Mouse (Mus musculus) limb, embryonic 11.5 days (tissue): ENCODE measurements at regions not wholly inside any gene's neighbourhood (a gene's known extent, or its start where the extent isn't known, plus 50 kb on each side); places are given as distances from the start of the nearest gene placed in this dataset.

Source experiments
- ATAC-seq: fragments of 200-750 bp; cut with Nextera tagmentation; 2 replicates; pipeline ENCODE4 v1.8.0; 2017; ENCODE audit warnings: low read depth; ENCODE audit not compliant: insufficient number of reproducible peaks, low FRiP score, low TSS enrichment
- DNase-seq: peaks from one replicate; pipeline ENCODE4 v3.0.0-alpha.2; 2015; ENCODE audit warnings: low spot score
- H3K27ac ChIP-seq: fragments of 300-500 bp; sonication (generic); replicated peaks from 2 replicates; pipeline ENCODE4 v1.5.1; 2014; ENCODE audit warnings: low read depth, mild to moderate bottlenecking, low read length
- H3K27me3 ChIP-seq: fragments of 300-500 bp; sonication (generic); 2 replicates; pipeline ENCODE4 v1.6.1; 2014; ENCODE audit warnings: mild to moderate bottlenecking, low read length, mixed read lengths; ENCODE audit not compliant: control insufficient read depth, insufficient read depth
- H3K36me3 ChIP-seq: fragments of 300-500 bp; sonication (generic); 2 replicates; pipeline ENCODE4 v1.6.1; 2014; ENCODE audit warnings: mild to moderate bottlenecking, low read length, moderate library complexity, mixed read lengths; ENCODE audit not compliant: control insufficient read depth, insufficient read depth
- H3K4me1 ChIP-seq: fragments of 300-500 bp; sonication (generic); 2 replicates; pipeline ENCODE4 v1.6.1; 2014; ENCODE audit warnings: low read length, mixed read lengths; ENCODE audit not compliant: control insufficient read depth, insufficient read depth
- H3K4me2 ChIP-seq: fragments of 300-500 bp; sonication (generic); 2 replicates; pipeline ENCODE4 v1.6.1; 2014; ENCODE audit warnings: low read depth, mild to moderate bottlenecking, moderate library complexity; ENCODE audit not compliant: severe bottlenecking
- H3K4me3 ChIP-seq: fragments of 300-500 bp; sonication (generic); 2 replicates; pipeline ENCODE4 v1.5.1; 2014; ENCODE audit warnings: low read depth, low read length
- H3K9ac ChIP-seq: fragments of 300-500 bp; sonication (generic); 2 replicates; pipeline ENCODE4 v1.6.1; 2014; ENCODE audit warnings: mild to moderate bottlenecking, low read length
- H3K9me3 ChIP-seq: fragments of 300-500 bp; sonication (generic); 2 replicates; pipeline ENCODE4 v1.6.1; 2016; ENCODE audit warnings: low read length; ENCODE audit not compliant: control insufficient read depth
- WGBS: fragments of 180-500 bp; shearing (Covaris S2); extraction: QIAGEN DNeasy Blood & Tissue Kit; methylation state at CpG from one replicate; pipeline ENCODE4 v1.1.7; 2014; 5-methylcytosine and 5-hydroxymethylcytosine counted together

DNA sequence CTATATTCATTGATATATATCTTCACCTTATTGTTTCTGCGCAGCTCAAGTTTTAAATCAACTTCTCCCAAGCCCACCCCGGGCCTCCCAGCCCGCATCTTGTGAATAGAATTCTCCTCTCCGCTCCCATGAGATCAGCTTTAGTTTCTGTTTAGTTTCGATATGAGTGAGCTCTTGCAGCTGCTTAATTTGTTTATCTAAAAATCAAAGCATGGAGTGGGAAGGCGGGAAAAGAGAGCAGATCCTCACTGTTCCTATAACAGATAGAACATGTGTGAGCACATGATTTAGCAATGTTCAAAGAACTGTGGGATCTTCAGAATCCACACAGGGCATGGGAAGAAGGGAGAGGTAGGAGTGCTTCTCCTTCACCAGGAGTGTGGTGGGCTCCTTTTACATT, 117.6 kb upstream of the Adamts3 start:
- Histone ChIP-seq H3K9ac (no peak overlapping the region), H3K27ac (no peak overlapping the region), H3K4me2 (no peak overlapping the region), H3K27me3 (no peaks in the 10 kb centered on the region), H3K9me3 (no peaks in the 10 kb centered on the region), H3K36me3 (no peaks in the 10 kb centered on the region), H3K4me3 (no peak overlapping the region), H3K4me1 (no peaks in the 10 kb centered on the region)
- DNase-seq (no peak), ATAC-seq (no peak)
- WGBS: 92% methylated on average over 6 of the region's 6 CpGs

DNA sequence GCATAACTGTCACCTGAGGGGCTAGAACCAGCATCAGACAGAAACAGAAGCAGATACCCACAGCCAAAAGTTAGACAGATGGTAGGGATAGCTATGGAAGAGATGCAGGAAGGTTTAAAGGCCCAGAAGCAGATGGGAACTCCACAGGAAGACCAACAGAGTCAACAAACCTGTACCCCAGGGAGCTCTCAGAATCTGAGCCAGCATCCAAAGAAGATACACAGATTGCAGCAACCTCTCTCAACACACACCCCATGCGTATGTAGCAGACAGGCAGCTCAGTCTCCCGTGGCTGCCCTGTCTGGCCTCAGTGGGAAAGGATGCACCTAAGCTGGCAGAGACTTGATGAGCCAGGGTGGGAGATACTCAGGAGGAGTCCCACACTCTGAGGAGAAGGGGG, 108.4 kb upstream of the Adamts3 start:
- WGBS: 93% methylated on average over 2 of the region's 2 CpGs
- Histone ChIP-seq H3K36me3 (no peaks in the 10 kb centered on the region), H3K4me1 (no peaks in the 10 kb centered on the region), H3K9ac (no peak overlapping the region), H3K27ac (no peak overlapping the region), H3K4me3 (no peak overlapping the region), H3K27me3 (no peaks in the 10 kb centered on the region), H3K4me2 (no peak overlapping the region), H3K9me3 (no peaks in the 10 kb centered on the region)
- ATAC-seq (no peak), DNase-seq (no peak)

DNA sequence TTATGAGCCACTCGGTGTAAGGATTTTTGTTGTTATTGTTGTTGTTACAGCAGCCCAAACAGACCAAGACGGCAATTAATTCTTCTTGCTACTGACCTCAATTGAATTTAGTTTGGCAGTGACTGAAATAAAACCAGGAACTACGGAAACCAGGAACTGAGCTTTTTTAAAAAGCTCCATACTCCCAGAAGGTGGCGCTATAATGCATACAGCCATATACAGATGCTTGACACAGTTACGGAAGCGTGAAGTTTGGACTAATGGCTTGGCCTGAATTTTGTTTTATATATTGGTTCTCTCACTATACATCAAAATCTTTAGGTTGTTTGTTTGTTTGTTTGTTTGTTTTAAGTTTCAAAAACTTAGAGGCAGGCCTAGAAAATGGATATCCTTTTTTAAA, 98.5 kb upstream of the Adamts3 start:
- no peak for DNase-seq
- WGBS: 52% methylated on average over 6 of the region's 6 CpGs
- Histone ChIP-seq H3K9ac (no peak overlapping the region), H3K36me3 (no peaks in the 10 kb centered on the region), H3K9me3 (no peaks in the 10 kb centered on the region), H3K27me3 (no peaks in the 10 kb centered on the region), H3K27ac (no peak overlapping the region), H3K4me3 (no peak overlapping the region), H3K4me1 (no peaks in the 10 kb centered on the region), H3K4me2 (no peak overlapping the region)
- no peak for ATAC-seq

DNA sequence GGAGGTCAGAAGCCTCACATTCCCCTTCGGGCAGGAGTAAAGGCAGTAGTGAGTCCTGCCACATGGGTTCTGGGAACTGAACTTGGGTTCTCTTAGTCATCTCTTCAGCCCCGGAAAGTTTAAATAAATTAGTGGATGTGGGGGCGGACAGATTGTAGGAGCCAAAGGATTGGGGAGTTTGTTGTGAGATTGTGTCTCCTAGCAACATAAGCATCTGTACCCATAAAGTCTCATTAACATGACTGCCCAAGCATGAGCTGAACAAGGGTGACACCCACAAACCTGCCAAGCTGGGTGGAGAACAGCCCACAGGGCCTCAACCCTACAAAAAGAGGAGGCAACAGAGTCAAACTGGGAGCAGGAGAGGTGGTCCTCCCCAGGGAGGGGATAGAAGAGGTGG, 97.1 kb upstream of the Adamts3 start:
- no peak for ATAC-seq
- 97% methylated on average over 3 of the region's 3 CpGs for WGBS
- no peak overlapping the region for H3K27ac ChIP-seq
- no peak overlapping the region for H3K9ac ChIP-seq
- DNase-seq: no peak
- H3K36me3 ChIP-seq: no peaks in the 10 kb centered on the region
- no peak overlapping the region for H3K4me2 ChIP-seq
- no peak overlapping the region for H3K4me3 ChIP-seq
- no peaks in the 10 kb centered on the region for H3K4me1 ChIP-seq
- no peaks in the 10 kb centered on the region for H3K9me3 ChIP-seq
- H3K27me3 ChIP-seq: no peaks in the 10 kb centered on the region

DNA sequence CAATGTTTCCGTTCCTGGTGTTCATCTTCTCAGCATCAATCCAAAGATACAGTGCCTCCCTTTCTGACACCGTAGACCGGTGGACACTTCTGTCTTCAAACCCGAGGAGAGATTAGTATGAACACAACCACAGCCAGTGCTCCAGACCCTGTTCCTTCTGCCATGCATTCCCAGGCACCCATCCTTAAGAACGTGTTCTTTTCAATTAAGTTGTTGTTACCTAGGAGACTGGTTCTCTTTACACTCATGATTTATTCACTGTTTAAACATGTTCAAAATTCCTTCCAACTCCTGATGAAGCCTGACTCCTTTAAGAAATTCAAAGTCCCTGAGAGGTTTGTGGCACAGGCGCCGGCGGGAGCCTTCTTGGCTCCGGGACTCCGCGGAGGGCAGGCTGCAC, 69.5 kb upstream of the Adamts3 start:
- ATAC-seq (no peak), DNase-seq (no peak)
- WGBS: 86% methylated on average over 11 of the region's 11 CpGs
- Histone ChIP-seq H3K4me3 (no peak overlapping the region), H3K9me3 (no peaks in the 10 kb centered on the region), H3K4me1 (no peaks in the 10 kb centered on the region), H3K27ac (no peak overlapping the region), H3K27me3 (no peaks in the 10 kb centered on the region), H3K9ac (no peak overlapping the region), H3K36me3 (no peaks in the 10 kb centered on the region), H3K4me2 (no peak overlapping the region)

DNA sequence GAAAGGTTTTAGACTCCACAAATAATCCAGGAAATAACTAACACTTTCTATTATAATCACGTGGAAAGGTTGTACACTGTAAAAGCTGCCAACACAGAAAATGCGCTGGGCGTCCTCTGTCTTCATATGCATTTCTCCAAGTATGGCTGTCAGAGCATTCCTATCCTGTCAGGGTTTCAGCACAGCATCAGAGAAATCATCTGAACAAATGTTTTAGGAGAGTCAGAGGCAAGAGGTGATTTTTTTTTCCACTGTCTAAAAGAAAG, 62.5 kb upstream of the Adamts3 start:
- WGBS: 30% methylated on average over 3 of the region's 3 CpGs
- H3K27me3 ChIP-seq: no peaks in the 10 kb centered on the region
- no peak; the same call in 1 of the 2 replicates for ATAC-seq
- no peak overlapping the region for H3K4me3 ChIP-seq
- no peak for DNase-seq
- no peaks in the 10 kb centered on the region for H3K9me3 ChIP-seq
- H3K4me1 ChIP-seq: peaks cover 6% of the 10 kb centered on the region
- H3K36me3 ChIP-seq: no peaks in the 10 kb centered on the region
- no peak overlapping the region; the same call in 1 of the 2 replicates for H3K27ac ChIP-seq
- no peak overlapping the region; the same call in 1 of the 2 replicates for H3K4me2 ChIP-seq
- no peak overlapping the region for H3K9ac ChIP-seq

DNA sequence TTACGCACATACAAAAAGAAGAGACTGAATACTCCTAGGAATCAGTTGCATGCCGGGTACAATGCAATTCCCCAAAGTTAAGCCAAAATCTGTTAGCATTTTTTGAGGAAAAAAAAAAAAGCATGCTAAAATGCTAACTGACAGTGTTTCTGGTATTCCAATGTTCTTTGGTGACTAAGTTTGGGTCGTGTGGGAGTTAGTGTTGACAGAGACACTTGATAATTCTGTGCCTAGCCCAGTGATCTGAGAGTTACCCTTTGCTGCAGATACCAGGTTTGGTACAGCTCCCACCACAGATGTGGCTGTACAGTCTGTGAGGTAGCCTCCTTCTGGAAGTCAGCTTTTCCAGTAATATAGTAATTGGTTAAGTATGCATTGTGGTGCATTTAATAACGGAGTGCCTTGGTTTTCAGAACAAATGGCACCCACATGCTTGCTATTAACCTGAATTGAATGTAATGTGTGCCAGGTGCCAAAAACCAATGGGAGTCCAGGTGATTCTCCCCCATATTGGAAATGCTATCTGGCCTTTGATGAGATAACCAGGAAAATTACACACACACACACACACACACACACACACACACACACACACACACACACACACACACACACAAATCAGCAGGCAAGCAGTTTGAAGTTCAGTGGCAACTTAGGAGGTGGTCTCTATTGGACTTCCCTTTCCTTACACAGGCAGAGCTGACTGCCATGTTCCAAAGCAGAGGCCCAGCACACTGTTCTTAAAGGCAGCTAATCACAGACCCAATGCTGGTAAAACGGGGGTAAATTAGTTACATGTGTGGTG, 61.9 kb upstream of the Adamts3 start:
- Histone ChIP-seq H3K4me2 (no peak overlapping the region; the same call in 1 of the 2 replicates), H3K36me3 (no peaks in the 10 kb centered on the region), H3K9ac (no peak overlapping the region), H3K27ac (no peak overlapping the region; the same call in 1 of the 2 replicates), H3K27me3 (no peaks in the 10 kb centered on the region), H3K9me3 (no peaks in the 10 kb centered on the region), H3K4me3 (no peak overlapping the region), H3K4me1 (peaks cover 6% of the 10 kb centered on the region)
- peak; percentile 85 for ATAC-seq
- peak; percentile 28 for DNase-seq
- 48% methylated on average over 5 of the region's 5 CpGs for WGBS

DNA sequence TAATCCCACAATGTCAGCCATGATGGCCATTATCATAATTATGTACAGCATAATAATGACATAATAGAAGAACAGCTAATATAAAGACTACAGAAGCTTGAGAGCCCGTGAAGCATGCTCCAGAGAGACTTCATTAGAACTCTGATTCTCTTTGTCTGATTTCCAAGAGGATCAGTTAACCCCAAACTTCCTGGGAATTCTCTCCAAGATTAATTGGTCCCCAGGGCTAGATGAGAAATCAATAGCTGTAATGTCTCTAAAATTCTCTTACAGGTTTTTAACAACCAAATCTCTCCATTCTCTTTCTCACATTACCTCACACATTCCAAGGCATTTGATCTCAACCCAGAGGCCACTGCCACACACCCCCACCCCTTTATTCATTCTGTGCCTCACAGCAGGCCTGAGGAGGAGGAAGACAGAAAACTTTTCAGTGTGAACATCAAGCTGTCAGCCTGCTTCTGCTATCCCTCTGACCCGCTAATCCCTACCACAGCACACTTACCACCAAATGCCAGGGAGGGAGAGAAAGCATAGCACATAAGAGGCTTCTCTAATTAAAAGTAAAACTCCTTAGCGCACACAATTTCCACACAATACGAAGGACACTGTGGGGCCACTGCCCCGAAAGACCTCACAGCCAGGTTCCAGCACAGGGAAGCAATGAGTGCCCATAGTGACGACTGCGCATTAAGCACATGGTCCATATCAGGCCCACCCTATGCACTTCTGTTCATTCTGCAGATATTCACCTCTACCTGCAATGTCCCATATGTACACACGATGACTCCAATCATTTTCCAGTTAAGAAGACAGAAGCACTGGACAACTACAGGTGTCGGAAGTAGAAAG, 60.4 kb upstream of the Adamts3 start:
- Histone ChIP-seq H3K9me3 (no peaks in the 10 kb centered on the region), H3K4me1 (peaks cover 6% of the 10 kb centered on the region), H3K4me3 (no peak overlapping the region), H3K27me3 (no peaks in the 10 kb centered on the region), H3K36me3 (no peaks in the 10 kb centered on the region), H3K4me2 (no peak overlapping the region), H3K9ac (no peak overlapping the region), H3K27ac (no peak overlapping the region)
- ATAC-seq: no peak
- 68% methylated on average over 9 of the region's 9 CpGs for WGBS
- no peak for DNase-seq
